Mouse (Mus musculus) limb, embryonic 14.5 days (tissue): ENCODE measurements around the gene Aak1. TPM values are rescaled to one million over a fixed set of nuclear protein-coding genes. Genes with fewer than 3 reads are reported as not detected.

ENCODE experiments used
- ATAC-seq: fragments of 200-750 bp; cut with Nextera tagmentation; 2 replicates; pipeline ENCODE4 v1.8.0; 2017; ENCODE audit warnings: low read depth, moderate number of reproducible peaks, moderate TSS enrichment; ENCODE audit not compliant: low FRiP score
- DNase-seq: peaks from one replicate; pipeline ENCODE4 v3.0.0-alpha.2; 2015; ENCODE audit warnings: low spot score
- H3K27ac ChIP-seq: fragments of 300-500 bp; sonication (generic); replicated peaks from 2 replicates; pipeline ENCODE4 v1.5.1; 2014; ENCODE audit warnings: low read depth, mild to moderate bottlenecking, low read length, moderate library complexity, mixed read lengths
- H3K27me3 ChIP-seq: fragments of 300-500 bp; sonication (generic); 2 replicates; pipeline ENCODE4 v1.6.1; 2014; ENCODE audit warnings: low read length, mixed read lengths; ENCODE audit not compliant: control insufficient read depth, insufficient read depth
- H3K36me3 ChIP-seq: fragments of 300-500 bp; sonication (generic); 2 replicates; pipeline ENCODE4 v1.6.1; 2014; ENCODE audit warnings: mild to moderate bottlenecking, low read length, moderate library complexity, mixed read lengths; ENCODE audit not compliant: control insufficient read depth, insufficient read depth
- H3K4me1 ChIP-seq: fragments of 300-500 bp; sonication (generic); 2 replicates; pipeline ENCODE4 v1.6.1; 2014; ENCODE audit warnings: antibody characterized with exemption, low read length, mixed read lengths; ENCODE audit not compliant: control insufficient read depth, insufficient read depth
- H3K4me2 ChIP-seq: fragments of 300-500 bp; sonication (generic); replicated peaks from 2 replicates; pipeline ENCODE4 v1.6.1; 2014; ENCODE audit warnings: low read depth, mild to moderate bottlenecking, low read length, moderate library complexity; ENCODE audit not compliant: severe bottlenecking
- H3K4me3 ChIP-seq: fragments of 300-500 bp; sonication (generic); replicated peaks from 2 replicates; pipeline ENCODE4 v1.5.1; 2014; ENCODE audit warnings: low read length
- H3K9ac ChIP-seq: fragments of 300-500 bp; sonication (generic); 2 replicates; pipeline ENCODE4 v1.6.1; 2014; ENCODE audit warnings: mild to moderate bottlenecking, low read depth, low read length, moderate library complexity; ENCODE audit not compliant: severe bottlenecking
- H3K9me3 ChIP-seq: fragments of 300-500 bp; sonication (generic); 2 replicates; pipeline ENCODE4 v1.6.1; 2016; ENCODE audit warnings: low read length; ENCODE audit not compliant: control insufficient read depth
- POLR2A ChIP-seq: fragments of 200-500 bp; IDR thresholded peaks from 2 replicates; pipeline ENCODE4 v1.8.0; 2012; ENCODE audit warnings: inconsistent platforms, mild to moderate bottlenecking, moderate library complexity, borderline replicate concordance; ENCODE audit not compliant: insufficient read depth, insufficient read length; ENCODE audit errors: extremely low read depth
- WGBS: fragments of 180-500 bp; shearing (Covaris S2); extraction: QIAGEN DNeasy Blood & Tissue Kit; methylation state at CpG from one replicate; pipeline ENCODE4 v1.1.7; 2014; 5-methylcytosine and 5-hydroxymethylcytosine counted together
- polyA plus RNA-seq, 2 experiments: library from polyadenylated mRNA; depleted of rRNA in 1 of 2; stranded (reverse) in 1 of 2; unstranded in 1 of 2; fragments of >200 nt; fragmentation: Nextera tagmentation in 1 of 2; extraction: Ambion mirVana in 1 of 2; gene quantifications; 2 replicates each; pipeline versions ENCODE4 v1.2.1 to v1.2.3; 2012 to 2014

Gene Aak1
- polyA plus RNA-seq, 2 experiments = 19.8 to 24.7 TPM

DNA sequence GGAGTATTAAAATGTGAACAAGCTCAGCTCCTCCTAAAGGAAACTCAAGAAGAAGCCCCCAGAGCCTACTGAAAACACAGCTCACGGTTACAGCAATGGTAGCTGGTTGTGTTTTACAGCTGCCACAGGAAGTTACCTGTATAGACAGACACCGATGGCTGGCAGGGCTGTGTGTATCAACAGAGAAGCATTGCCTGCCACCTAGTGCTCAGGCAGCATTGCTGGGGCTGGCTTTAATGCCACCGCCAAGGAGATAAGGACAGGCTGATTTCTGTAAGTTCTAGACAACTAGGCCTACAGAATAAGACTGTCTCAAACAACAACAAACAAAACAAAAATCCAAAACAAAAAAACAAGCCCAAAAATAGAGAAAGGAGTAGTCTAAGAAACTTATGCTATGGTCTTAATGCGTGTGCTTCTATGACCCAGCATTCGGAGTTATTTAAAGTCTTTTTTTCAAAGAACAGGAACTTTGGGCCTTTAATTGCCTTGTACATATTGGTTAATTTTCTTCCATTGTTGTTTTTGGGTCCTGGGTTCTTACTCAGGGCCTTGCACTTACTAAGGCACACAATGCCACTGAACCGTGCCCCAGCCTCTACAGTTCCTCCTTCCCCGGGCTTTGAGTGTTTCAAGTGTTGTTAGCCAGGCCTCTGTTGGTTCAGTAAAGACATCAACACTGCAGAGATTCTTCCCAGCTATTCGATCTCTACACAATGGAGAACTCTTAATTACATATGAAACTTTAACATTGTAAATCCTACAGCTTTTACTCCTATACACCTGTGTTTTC lies 136.2 kb downstream of the Aak1 start:
- DNase-seq = no peak
- TF ChIP-seq POLR2A = no peak
- Histone ChIP-seq H3K27me3 (no peaks in the 10 kb centered on the region), H3K36me3 (peaks cover 42% of the 10 kb centered on the region), H3K4me1 (no peaks in the 10 kb centered on the region), H3K4me2 (no peak overlapping the region), H3K9me3 (no peaks in the 10 kb centered on the region), H3K27ac (no peak overlapping the region), H3K4me3 (no peak overlapping the region), H3K9ac (no peak overlapping the region)
- 86% methylated on average over 8 of the region's 8 CpGs for WGBS
- ATAC-seq = no peak

DNA sequence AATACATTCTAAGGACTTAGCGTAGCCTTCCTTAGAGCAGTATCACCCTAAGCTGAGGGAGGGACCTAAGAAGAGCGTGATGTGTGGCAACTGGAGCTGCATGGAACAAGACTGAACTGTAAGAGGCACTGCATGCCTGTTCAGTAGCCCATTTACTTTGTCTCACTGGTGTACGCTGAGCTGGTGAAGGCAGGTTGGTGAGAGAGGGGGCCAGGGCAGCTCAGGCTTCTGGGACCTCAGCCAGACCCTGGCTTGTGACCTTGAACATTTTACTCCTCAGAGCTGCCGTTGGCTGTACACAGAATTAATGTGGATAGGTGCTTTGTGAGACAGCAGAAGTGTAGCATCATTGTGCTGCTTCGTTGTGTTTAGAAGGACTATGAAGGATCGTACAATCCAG lies 140.3 kb downstream of the Aak1 start:
- Histone ChIP-seq H3K27ac (no peak overlapping the region), H3K9me3 (no peaks in the 10 kb centered on the region), H3K4me2 (no peak overlapping the region), H3K4me3 (no peak overlapping the region), H3K4me1 (no peaks in the 10 kb centered on the region), H3K9ac (no peak overlapping the region), H3K27me3 (no peaks in the 10 kb centered on the region), H3K36me3 (peaks cover 28% of the 10 kb centered on the region)
- no peak for DNase-seq
- 92% methylated on average over 6 of the region's 6 CpGs for WGBS
- no peak for ATAC-seq
- no peak for TF ChIP-seq POLR2A

DNA sequence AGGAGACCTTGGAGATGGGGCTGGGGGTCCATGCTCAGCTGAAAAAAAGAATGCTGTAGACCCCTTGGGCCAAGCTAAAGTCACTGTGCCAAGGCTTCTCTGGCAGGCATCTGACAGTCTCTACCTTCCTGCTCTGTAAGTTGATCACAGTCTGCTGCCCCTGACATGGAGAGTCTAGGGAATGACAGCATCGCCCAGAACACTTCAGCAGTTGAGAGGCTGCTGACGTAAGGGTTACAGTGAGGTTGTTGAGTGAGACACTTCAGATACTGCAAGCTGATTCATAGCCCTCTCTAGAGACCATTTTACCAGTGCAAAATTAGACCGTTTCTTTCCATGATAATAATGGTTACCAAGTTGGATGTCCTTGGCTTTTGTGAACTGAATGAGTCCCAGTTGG lies 141.7 kb downstream of the Aak1 start:
- peaks cover 24% of the 10 kb centered on the region for H3K36me3 ChIP-seq
- no peak for ATAC-seq
- H3K9me3 ChIP-seq = no peaks in the 10 kb centered on the region
- 82% methylated on average over 3 of the region's 3 CpGs for WGBS
- no peak overlapping the region for H3K27ac ChIP-seq
- no peak for TF ChIP-seq POLR2A
- DNase-seq = no peak
- no peak overlapping the region for H3K4me2 ChIP-seq
- no peak overlapping the region for H3K9ac ChIP-seq
- H3K4me1 ChIP-seq = no peaks in the 10 kb centered on the region
- H3K27me3 ChIP-seq = no peaks in the 10 kb centered on the region
- no peak overlapping the region for H3K4me3 ChIP-seq

DNA sequence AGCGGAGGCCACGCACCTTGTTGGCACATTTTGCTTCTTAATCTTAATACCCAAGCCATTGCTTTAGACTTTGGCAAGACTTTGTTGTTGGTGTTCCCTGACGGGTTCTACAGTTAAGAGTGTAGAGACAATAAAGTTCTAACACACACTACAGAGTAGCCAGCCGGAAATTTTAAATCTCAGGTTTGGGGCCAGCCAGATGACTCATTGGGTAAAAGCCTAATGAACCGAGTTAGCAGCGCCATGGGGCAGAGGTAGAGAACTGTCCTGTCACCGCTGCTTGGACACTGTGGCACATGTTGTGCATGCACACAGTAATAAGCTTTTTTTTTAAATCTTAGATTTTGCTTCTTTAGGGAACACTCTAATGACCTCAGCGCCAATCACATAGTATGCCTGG lies 143.0 kb downstream of the Aak1 start:
- Histone ChIP-seq H3K27me3 (no peaks in the 10 kb centered on the region), H3K4me3 (no peak overlapping the region), H3K4me2 (no peak overlapping the region), H3K36me3 (peaks cover 25% of the 10 kb centered on the region), H3K27ac (no peak overlapping the region), H3K9me3 (no peaks in the 10 kb centered on the region), H3K9ac (no peak overlapping the region), H3K4me1 (no peaks in the 10 kb centered on the region)
- WGBS = 85% methylated on average over 8 of the region's 8 CpGs
- TF ChIP-seq POLR2A = no peak
- ATAC-seq = no peak
- DNase-seq = no peak

DNA sequence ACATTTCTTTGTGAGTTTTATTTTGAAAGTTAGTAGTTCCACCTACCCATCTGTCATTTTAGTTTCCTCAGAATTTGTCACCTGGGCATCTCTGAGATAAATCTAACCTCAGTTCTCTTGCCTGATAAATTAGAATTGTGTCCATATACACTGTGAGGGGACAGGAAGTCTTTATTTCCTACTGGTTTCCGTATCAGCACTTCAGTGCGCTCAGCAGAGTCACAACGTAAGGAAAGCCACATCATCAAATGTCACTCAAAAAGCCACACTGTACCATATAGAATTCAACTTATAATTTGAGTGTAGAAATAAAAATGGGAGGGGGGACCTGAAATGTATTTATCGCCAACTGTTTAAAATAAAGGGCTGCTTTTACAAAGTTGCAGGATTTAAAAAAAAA lies 144.9 kb downstream of the Aak1 start:
- 91% methylated on average over 4 of the region's 4 CpGs for WGBS
- Histone ChIP-seq H3K9me3 (no peaks in the 10 kb centered on the region), H3K4me2 (no peak overlapping the region), H3K9ac (no peak overlapping the region), H3K4me1 (no peaks in the 10 kb centered on the region), H3K27ac (no peak overlapping the region), H3K4me3 (no peak overlapping the region), H3K27me3 (no peaks in the 10 kb centered on the region), H3K36me3 (peaks cover 36% of the 10 kb centered on the region)
- no peak for ATAC-seq
- no peak for TF ChIP-seq POLR2A
- DNase-seq = no peak
